Mouse (Mus musculus) adrenal gland, adult 18-20 months (tissue): ENCODE measurements at regions not wholly inside any gene's neighbourhood (a gene's known extent, or its start where the extent isn't known, plus 50 kb on each side); places are given as distances from the start of the nearest gene placed in this dataset.

Experiments used
- DNase-seq, 2 experiments: peaks; one replicate each; pipeline ENCODE4 v3.0.0; 2021 to 2022; ENCODE audit warnings: low spot score in 2 of 2

- DNase-seq: no peak
Observed at GRCm38 (mm10) chr3:45523281-45523680, 145.1 kb downstream of the Pcdh10 start.

- no peak for DNase-seq
Observed at GRCm38 (mm10) chr3:45547091-45547490, 168.9 kb downstream of the Pcdh10 start.

GRCm38 (mm10) chr3:45555736-45556135 is 177.5 kb downstream of the Pcdh10 start:
- peak in 1 of 2 experiments; percentile 14 for DNase-seq

DNA sequence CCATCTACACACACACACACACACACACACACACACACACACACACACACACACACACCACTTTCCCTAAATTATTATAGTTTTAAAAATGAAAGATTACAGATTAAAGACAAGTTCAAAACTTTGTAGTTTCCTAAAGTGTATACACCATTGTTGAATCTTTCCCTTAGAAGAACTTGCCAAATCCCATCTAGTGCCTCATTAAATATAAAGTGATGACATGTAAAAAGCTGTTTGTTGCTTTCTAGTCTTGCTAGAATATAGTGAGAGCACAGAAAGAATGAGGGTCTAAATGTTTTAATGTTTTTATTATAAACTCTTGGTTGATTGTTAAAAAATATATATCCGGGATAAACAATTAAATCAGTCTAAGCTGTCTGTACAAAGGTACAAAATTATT is 194.8 kb downstream of the Pcdh10 start:
- no peak for DNase-seq

- DNase-seq: no peak
Observed at GRCm38 (mm10) chr3:45577035-45577434, 198.8 kb downstream of the Pcdh10 start.

DNA sequence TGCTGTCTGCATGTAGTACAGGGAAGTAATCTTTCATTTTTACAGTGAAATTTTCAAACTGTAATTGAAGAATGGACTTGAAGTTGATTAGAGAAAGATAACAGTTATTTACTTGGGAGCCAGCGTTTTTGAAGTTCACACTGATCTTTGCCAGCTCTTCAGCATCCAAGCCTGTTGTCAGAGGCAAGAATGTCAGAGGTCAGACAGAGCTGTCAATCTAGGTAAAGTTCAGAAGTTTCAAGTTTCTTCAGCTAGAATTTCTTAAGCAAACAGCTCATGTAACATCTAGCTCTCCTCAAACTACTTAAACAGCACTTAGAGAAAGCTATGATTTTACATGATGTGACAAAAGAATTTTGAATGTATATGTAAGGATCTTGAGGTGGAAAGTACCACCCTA is 215.4 kb downstream of the Pcdh10 start:
- no peak for DNase-seq

DNA sequence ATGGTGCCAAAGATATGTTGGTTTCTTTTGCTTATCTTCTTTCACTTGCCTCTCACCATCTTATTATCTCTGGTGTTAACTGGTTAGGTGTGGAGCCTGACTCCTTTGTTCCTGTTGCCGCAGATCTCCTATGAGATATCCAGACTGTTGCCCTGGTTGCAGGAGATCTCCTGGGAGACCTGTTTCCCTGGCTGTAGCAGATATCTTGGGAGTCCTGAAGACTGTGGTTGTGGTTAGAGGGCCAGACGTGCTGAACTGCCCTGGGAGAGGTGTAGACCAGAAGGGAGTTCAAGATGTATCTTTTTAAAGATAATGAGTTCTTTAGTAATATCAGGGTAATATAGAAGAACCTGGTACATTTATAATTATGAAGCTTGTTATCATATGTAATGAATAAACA is 224.1 kb downstream of the Pcdh10 start:
- no peak for DNase-seq

DNA sequence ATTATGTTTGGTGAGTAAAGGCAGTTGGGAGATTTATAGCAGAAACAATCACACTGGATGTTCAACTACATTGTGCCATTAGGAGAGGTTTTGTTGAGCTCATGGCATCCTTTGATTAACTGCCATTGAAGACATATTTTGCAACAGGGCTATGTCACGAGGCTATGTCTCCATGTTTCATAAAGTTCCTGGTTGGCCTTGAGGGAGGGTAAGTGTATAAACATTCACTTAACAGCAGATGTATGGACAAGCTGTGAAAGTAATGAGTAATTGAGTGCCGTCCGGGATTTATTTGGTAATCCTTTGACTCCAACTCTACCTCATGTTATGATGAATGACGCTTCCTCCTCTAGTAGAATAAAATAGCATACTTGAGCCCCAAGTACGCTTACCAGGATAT is 225.0 kb downstream of the Pcdh10 start:
- no peak for DNase-seq

GRCm38 (mm10) chr3:45620729-45621128 is 242.5 kb downstream of the Pcdh10 start:
- DNase-seq: no peak

DNA sequence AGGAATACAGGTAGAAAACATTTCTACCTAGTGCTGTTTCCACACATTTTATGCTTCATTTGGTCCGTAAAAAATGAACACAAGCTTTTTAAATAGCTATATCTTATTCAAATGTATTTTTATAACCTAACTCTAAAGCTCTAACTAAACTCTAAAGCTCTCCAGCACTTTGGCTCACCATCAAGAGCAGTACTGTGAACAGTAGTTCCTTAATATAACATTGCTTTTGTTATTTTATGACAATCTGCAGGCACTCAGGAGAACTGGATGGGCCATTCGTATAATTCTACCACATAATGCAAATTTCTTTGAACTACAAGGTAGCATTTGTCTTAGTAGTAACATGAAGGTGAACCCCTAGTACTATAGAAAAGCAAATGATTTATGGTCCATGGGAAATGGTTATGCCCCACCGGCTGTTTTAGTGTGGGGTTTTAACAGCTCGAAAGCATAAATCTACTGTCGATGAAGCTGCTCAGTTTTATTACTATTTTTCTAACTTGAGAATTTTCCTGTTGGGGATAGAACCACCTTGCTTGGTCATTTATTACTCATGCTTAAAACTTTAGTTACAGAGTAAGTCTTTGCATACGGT is 267.8 kb downstream of the Pcdh10 start:
- no peak for DNase-seq

DNA sequence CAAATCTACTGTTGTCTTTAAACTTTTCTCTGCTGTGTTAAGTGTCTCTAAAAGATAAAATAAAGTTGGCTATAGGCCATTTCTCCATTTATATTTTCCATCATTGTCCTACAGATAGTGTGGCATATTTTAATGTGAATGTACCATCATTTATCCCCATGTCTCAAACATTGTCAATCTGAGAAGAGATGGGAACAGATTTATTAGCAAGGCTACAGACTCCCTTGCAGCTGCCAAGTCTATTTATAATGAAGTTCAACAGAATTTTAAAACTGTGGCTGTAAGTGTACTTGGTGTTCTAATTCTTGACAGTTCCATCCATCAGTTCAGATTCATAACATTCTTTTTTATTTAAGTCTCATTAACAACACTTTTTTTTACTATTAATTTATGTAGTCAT is 271.2 kb downstream of the Pcdh10 start:
- DNase-seq: no peak

DNA sequence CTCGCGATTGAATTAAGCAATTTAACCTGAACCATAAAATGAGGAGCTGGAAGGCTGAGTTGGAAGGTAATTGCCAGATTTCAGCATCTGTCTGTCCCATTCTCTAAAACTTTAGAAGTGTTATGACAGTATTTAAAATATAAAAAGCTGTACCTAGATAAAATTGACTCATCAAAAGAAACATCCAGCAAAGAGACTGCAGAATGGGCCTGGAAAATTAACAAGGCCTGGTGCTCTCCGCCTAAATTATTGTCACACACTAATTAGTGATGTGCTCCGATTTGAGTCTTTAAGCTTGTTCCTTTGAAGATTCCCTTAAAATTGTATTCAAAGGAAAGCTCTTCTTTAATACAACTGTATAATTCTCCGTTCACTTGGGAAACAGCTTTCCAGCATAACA is 278.8 kb downstream of the Pcdh10 start:
- DNase-seq: no peak

DNA sequence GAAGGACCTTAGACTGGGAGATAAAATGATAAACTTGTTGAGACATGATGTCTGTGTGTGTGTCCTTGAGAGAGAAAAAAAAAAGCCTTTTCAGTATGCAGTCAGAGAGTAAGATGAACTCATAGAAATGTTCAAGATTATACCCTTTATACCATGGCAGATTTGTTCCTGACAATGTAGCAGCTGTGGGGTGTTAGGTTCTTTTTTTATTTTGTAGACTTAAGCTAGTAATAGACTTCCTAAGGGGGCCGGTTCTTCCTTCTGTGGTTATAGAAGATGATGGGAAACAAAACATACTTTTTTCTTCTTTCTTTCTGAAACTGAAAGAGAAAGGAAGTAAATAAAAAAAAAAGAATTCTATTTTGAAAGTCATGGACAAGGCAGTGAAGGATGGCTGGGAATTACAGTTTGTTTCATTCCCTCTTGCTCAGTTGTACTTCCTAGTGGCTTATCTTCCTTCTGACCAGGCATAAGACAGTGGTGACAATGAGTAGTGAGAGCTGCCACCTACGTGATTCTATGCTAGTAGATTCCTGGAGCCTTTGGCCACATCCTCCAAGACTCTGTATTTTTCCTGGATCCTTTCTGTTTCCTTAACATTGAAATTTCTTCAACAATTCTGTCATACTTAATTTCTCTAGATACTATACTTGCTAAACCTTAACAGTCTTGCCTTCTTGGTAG is 280.0 kb downstream of the Pcdh10 start:
- DNase-seq: no peak

GRCm38 (mm10) chr3:45659052-45659451 is 280.9 kb downstream of the Pcdh10 start:
- no peak for DNase-seq

- no peak for DNase-seq
Observed at GRCm38 (mm10) chr3:45670434-45670833, 292.2 kb downstream of the Pcdh10 start.

DNA sequence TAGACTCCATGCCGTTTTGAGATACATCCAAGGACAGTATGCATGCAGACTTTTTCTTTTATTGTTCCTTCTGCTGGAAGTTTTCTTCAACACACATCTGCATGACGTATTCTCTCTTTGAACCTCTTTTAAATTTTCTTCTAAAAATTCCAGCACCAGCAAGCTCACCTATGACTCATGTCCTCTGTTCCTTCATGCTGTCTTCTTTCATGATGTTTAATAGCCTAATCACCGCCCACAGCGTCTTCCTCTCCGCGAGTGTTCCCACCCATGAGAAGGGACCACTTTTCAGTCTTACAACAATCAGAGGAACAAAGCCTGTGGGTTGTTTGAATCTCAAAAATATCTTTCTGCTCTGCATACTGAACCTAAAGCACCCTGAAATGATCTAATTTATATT is 299.5 kb downstream of the Pcdh10 start:
- DNase-seq: no peak

GRCm38 (mm10) chr3:45681410-45681809 is 303.2 kb downstream of the Pcdh10 start:
- no peak for DNase-seq

GRCm38 (mm10) chr3:45707891-45708290 is 329.7 kb downstream of the Pcdh10 start:
- no peak for DNase-seq
